Mouse (Mus musculus): ENCODE results near the gene Ubxn6. TPM values are rescaled to one million over a fixed set of nuclear protein-coding genes. Genes with fewer than 3 reads are reported as not detected.
A peak's percentile ranks its signal among the peaks of the same experiment; 100 is the strongest.

Gene Ubxn6
- total RNA-seq, 2 experiments from 2014 or later: 38.3 to 38.9 TPM

- intact Hi-C loops (cut with DNase I; ENCODE audit: low total_unique reads): no loop called here
- DNase-seq: no peak
Measured at GRCm38 (mm10) chr17:56031431-56031830, 43.4 kb downstream of the Ubxn6 start.

- intact Hi-C loops (cut with DNase I; ENCODE audit: low total_unique reads): no loop called here
- DNase-seq: peak; percentile 43
Measured at GRCm38 (mm10) chr17:56030919-56031318, 43.9 kb downstream of the Ubxn6 start.

DNA sequence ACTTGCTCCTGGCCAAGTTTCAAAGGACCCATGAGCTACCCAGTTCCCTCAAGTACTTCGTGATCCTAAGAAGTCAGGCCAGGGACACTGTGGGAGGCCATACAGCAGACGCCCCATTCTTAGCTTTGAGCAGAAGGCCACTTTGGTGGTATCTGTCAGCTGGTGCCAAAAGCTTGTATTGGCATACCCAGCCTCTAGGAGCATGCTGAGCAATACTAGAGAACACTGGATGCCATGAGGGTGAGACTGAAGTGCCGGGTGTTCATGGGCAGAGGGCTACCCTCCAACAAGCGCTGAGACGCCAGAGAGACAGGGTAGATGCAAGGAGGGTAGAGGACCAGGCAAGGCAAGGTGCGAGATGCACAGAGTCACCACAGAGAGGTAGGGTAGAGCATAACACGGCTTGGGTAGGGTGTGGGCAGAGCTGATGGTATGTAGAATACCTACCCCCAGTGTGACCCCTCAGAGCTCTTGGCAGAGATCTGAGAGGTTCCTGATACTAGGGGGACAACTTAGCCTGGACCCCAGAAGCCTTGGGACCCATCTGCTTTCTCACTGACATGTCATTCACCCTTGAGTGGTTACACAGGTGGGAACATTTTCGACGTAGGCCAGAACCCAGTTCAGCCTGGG is 44.5 kb downstream of the Ubxn6 start:
- DNase-seq: no peak
- intact Hi-C loops (cut with DNase I; ENCODE audit: low total_unique reads): no loop called here

GRCm38 (mm10) chr17:56027801-56028441 is 46.9 kb downstream of the Ubxn6 start:
- intact Hi-C loops (cut with DNase I; ENCODE audit: low total_unique reads): no loop called here
- DNase-seq: no peak

GRCm38 (mm10) chr17:56026881-56027280 is 47.9 kb downstream of the Ubxn6 start:
- DNase-seq: no peak
- intact Hi-C loops (cut with DNase I; ENCODE audit: low total_unique reads): no loop called here

DNA sequence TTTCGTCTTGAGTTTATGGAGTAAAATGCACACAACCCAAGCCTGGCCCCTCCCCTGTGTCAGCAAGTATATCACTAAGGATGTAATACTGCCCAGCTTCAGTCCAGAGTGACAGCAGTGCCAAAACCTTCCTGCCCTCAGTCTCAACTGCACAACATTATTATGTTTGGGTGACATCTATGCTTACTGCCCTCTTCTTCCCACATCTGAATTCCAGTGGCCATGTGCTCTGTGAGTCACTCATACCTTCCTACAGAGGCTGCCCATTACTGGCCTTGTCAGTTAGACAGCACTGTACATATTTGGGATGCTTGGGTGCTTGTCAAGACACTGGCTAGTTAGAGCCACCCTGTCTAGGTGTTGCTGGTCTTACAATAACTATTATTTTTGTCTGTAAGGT is 48.5 kb downstream of the Ubxn6 start:
- intact Hi-C loops (cut with DNase I; ENCODE audit: low total_unique reads): no loop called here
- no peak for DNase-seq

- intact Hi-C loops (cut with DNase I; ENCODE audit: low total_unique reads): no loop called here
- DNase-seq: no peak
Measured at GRCm38 (mm10) chr17:56024931-56025330, 49.9 kb downstream of the Ubxn6 start.

- intact Hi-C loops (cut with DNase I; ENCODE audit: low total_unique reads): no loop called here
Measured at GRCm38 (mm10) chr17:56024476-56024875, 50.4 kb downstream of the Ubxn6 start.

GRCm38 (mm10) chr17:56023386-56023785 is 51.4 kb downstream of the Ubxn6 start:
- intact Hi-C loops (cut with DNase I; ENCODE audit: low total_unique reads): no loop called here
- DNase-seq: no peak

More at GRCm38 (mm10) chr17:56024476-56024875, 50.4 kb downstream of the Ubxn6 start:
- DNase-seq: no peak

- intact Hi-C loops (cut with DNase I; ENCODE audit: low total_unique reads): no loop called here
- no peak for DNase-seq
Measured at GRCm38 (mm10) chr17:56022989-56023290, 51.9 kb downstream of the Ubxn6 start.

DNA sequence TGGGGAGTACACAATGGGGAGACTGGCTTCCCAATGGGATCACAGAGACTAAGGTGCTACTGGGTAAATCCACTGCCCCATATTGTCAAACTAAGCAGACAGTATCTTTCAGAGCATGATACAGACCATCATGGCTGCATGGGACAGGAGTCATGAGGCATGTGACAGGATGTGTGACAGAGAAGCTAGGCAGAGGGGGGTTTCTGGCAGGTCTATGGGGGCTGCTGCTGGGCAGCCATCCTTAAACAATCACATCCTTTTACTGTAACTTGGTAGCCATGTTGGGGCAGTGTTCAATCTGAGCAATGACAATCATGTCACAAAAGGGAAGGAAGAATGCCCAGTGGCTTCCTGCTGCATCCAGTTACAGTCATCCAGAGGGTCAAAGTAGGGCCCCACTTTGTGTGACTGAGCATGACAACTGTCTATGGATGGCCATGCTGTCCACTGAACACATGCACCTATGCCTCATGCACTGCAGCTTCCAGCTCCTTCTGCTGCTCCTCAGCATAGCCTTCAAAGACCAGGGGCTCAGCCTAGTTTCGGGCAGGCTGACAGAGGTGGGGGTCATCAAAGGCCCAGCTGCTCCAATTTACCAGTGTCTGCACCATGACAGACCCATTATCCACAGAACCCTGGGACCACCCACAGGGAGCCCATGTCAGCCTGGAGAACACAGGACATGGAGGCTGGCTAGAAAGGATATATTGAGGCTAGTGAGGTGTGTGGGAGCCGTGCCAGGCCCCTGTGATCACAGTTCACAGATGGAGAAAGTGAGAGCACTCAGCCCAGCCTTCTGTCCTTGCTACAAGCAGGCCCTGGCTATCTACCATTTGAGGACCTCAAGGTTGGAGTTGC is 52.5 kb downstream of the Ubxn6 start:
- intact Hi-C loops (cut with DNase I; ENCODE audit: low total_unique reads): no loop called here
- no peak for DNase-seq

DNA sequence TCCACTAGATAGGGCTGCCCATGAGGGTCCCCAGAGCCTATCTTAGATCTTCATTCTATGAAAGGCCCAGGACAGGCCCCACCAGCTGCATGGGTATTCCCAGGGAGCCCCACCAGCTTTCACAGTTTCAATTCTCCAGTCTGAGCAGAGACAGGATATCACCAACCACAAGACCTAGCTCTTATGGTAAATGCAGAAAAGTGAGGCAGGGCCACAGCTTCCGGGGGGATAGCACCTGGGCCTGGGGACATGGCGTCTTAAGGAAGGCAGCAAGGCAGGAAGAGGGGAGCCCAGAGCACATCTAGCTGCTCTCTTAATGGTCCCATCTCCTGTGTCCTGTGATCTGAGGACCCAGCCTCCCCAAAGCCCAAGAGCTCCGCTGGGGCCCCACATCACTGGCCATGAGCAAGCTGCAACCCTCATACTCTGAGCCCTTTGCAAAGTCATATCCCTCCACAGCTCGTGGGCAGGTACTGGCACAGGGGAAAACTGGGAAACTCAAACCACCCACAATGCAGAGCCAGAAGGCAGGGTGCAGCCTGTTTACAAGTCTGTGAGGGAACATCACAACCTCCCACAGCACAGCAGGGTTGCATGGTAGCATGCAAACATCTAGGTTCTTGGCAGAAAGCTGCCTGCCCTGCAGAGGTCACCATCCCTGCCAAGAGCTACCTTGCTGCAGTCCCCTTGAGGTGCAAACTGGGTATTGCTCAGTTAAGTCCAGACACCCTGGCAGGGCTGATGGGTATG is 53.5 kb downstream of the Ubxn6 start:
- intact Hi-C loops (cut with DNase I; ENCODE audit: low total_unique reads): no loop called here
- no peak for DNase-seq

GRCm38 (mm10) chr17:56020400-56021084 is 54.3 kb downstream of the Ubxn6 start:
- intact Hi-C loops (cut with DNase I; ENCODE audit: low total_unique reads): no loop called here
- DNase-seq: no peak

GRCm38 (mm10) chr17:56018347-56019131 is 56.3 kb downstream of the Ubxn6 start:
- intact Hi-C loops (cut with DNase I; ENCODE audit: low total_unique reads): no loop called here
- DNase-seq: no peak

DNA sequence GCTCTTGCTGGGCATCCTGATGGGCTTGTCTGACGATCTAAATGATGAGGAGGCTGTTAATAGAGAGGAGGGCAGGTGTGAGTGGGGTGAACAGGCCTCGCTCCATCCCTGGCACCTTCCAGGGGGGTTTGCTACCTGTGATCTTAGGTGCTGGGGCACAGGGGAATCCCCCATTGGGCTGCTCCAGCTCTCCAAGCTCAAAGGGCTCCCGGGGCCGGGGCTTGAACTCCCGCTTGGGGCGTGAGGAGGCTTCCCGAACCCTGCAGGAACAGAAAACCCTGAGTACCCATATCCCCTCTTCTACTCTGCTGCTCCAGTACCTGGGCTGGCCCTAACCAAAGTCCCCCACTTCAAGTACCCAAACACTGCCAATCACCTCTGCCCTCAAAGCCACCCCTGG is 57.0 kb downstream of the Ubxn6 start:
- intact Hi-C loops (cut with DNase I; ENCODE audit: low total_unique reads): no loop called here
- DNase-seq: no peak
